Mouse (Mus musculus): Measurements from ENCODE around the gene Olfr223. TPM values are rescaled to one million over a fixed set of nuclear protein-coding genes. Genes with fewer than 3 reads are reported as not detected.
"Not testable (repeated sequence)": the region's sequence is repeated elsewhere in the genome, so short reads cannot be mapped to it uniquely, and the experiment has no call there.

Olfr223 gene
- polyA plus RNA-seq, 1 experiment: not detected

GRCm38 (mm10) chr11:59614120-59614519 lies 21.0 kb upstream of the Olfr223 start:
- no peak for TF ChIP-seq GATA1 (IDR thresholded peaks at IDR 0.05; ENCODE audit: low read length)

DNA sequence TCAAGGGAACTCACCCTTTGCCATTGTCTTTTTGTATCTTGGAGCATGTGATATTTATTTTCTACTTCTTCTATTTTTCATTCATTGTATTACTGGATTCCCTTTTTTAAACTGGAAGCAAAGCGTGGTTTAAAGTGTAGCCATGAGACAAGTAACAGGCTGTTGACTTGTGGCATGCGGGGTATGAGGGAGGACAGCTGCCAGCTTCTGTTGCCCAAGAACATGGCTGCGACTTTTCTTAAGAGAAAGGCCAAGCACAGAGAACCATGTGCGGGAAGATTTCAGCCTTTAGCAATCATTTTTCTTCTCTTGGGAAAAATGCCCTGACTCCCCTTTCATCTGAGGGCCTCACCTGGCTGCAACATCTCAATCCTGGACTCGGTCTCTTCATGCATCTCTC lies 18.6 kb upstream of the Olfr223 start:
- TF ChIP-seq GATA1 (IDR thresholded peaks at IDR 0.05; ENCODE audit: low read length): no peak

GRCm38 (mm10) chr11:59602287-59602686 lies 9.2 kb upstream of the Olfr223 start:
- no peak for TF ChIP-seq GATA1 (IDR thresholded peaks at IDR 0.05; ENCODE audit: low read length)

DNA sequence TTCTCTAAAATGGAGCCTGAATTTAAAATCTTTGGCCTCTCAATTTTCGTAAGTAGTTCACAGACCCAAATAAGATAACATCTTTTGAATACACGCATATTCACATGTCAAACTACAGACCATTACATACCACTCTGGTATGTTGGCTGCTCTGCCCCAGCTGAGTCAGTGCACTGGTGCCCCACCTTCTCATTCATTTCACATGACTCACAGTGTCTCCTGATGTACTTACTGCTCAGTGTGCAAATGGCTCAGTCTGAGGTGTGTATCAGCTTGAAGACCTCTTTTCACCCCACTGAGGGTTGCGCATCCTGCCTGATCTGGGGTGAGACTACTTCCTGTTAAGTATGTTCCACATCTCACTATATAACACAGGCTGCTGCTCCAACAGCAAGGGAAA lies 7.8 kb upstream of the Olfr223 start:
- TF ChIP-seq GATA1 (IDR thresholded peaks at IDR 0.05; ENCODE audit: low read length): no peak

DNA sequence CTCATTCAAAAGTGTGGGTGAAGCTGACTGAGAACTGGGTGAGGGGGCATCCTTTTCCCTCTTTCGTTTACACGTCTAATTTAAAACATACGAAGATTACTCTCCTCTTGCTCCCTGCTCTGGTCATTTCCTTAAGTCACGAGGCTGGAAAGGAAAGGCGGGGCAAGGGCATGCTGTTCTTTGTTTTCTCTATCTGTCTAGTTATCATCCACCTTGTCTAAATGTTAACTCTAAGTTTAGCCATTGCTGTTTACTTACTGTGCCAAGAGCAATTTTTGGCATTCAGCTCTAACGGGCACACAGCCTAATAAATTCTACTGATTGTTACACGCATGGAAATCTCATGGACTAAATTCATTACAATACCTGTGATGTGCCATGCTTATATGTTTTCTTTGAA lies 6.1 kb upstream of the Olfr223 start:
- no peak for TF ChIP-seq GATA1 (IDR thresholded peaks at IDR 0.05; ENCODE audit: low read length)

DNA sequence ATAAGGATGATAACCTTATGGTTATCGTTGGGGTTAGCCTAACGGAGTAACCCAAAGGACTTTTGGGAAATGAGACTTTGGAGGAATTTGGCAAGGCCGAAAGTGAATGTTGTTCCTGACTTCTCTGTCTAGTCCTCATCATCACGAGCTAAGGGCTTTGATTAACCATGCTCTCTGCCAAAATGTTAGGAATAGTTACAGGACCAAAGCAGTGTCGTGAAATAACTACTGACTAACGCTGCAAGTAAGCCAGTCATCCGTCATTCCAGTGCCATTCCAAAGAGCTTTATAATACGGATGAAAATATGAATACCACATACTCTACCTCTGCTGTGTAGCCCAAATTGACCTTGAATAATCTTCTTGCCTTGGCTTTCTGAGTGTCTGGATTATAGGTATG lies 3.9 kb upstream of the Olfr223 start:
- no peak for TF ChIP-seq GATA1 (IDR thresholded peaks at IDR 0.05; ENCODE audit: low read length)

DNA sequence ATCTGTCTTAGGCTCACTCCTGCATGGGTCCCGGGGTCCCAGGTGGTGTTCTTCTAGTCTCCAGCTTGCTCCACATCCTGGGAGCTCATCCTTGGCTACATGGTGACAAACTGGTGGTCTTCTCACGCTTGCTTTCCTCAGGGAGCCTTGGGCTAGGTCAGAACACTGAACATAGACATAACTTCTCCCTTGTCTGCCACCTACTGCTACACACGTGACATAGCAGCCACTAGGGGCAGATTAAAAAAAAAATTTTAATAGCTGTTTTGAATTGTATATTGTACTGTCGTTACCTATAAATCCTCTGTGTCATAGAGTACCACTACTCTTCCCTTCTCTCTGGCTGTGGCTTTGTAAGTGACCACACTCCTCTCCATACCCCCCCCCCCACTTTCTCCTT lies 3.0 kb upstream of the Olfr223 start:
- no peak for TF ChIP-seq GATA1 (IDR thresholded peaks at IDR 0.05; ENCODE audit: low read length)

DNA sequence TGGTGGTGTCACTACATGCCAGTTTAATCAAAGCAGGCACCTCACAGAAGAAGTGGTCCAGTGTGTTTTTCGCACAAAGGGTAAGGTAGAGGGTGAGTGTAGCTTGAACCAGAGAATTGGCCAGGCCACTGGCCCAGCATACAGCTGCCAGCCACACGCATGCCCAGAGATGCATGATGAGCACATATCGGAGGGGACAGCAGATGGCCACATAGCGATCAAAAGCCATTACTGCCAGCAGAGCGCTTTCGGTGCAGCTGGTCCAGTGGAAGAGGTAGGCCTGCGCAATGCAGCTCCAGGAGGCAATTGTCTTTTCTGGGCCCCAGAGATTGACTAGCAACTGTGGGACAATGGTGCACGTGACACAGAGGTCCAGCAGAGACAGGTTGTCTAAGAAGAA lies 3.6 kb downstream of the Olfr223 start:
- TF ChIP-seq GATA1 (IDR thresholded peaks at IDR 0.05; ENCODE audit: low read length): no peak

GRCm38 (mm10) chr11:59584539-59584938 lies 8.6 kb downstream of the Olfr223 start:
- no peak for TF ChIP-seq GATA1 (IDR thresholded peaks at IDR 0.05; ENCODE audit: low read length)

DNA sequence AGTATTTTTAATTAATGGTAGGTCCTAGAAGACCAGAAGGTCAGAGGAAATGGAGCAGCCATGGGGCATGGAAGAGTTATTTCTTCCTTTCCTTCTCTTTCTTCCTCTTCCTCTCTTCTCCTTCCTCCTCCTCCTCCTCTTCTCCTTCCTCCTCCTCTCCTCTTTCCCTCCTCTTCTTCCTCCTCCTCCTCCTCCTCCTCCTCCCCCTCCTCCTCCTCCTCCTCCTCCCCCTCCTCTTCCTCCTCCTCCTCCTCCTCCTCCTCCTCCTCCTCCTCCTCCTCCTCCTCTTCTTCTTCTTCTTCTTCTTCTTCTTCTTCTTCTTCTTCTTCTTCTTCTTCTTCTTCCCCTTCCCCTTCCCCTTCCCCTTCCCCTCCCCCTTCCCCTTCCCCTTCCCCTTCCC lies 17.0 kb downstream of the Olfr223 start, which contains the start of gene Olfr222:
Gene Olfr222 (minus strand): TSS at position 101 of the 400 bp plus-strand sequence.
- TF ChIP-seq GATA1 (IDR thresholded peaks at IDR 0.05; ENCODE audit: low read length): not testable (repeated sequence)

DNA sequence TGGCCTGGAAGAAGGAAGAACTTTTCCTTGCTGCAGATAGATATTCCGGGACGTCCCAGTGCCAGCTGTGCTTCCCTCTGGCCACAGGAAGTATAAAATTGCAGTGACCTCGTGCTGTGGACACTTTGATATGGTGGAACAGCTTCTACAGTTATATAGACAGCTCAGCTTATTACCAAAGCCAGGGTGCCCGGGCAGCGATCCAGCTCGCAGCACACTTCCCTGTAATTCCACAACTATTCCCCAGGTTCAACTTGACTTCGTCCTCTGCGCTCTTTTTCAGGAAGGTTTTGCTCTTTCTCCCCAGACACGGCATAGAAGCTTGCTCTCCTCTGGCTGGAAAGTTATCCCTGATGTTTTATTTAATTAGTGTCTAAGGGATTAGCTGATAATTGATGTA lies 17.4 kb downstream of the Olfr223 start:
- no peak for TF ChIP-seq GATA1 (IDR thresholded peaks at IDR 0.05; ENCODE audit: low read length)

GRCm38 (mm10) chr11:59569306-59569705 lies 23.8 kb downstream of the Olfr223 start:
- TF ChIP-seq GATA1 (IDR thresholded peaks at IDR 0.05; ENCODE audit: low read length): no peak

- no peak for TF ChIP-seq GATA1 (IDR thresholded peaks at IDR 0.05; ENCODE audit: low read length)
Observed at GRCm38 (mm10) chr11:59562837-59563236, 30.3 kb downstream of the Olfr223 start.

GRCm38 (mm10) chr11:59562336-59562735 lies 30.8 kb downstream of the Olfr223 start:
- TF ChIP-seq GATA1 (IDR thresholded peaks at IDR 0.05; ENCODE audit: low read length): no peak

- TF ChIP-seq GATA1 (IDR thresholded peaks at IDR 0.05; ENCODE audit: low read length): no peak
Observed at GRCm38 (mm10) chr11:59560906-59561305, 32.2 kb downstream of the Olfr223 start.

DNA sequence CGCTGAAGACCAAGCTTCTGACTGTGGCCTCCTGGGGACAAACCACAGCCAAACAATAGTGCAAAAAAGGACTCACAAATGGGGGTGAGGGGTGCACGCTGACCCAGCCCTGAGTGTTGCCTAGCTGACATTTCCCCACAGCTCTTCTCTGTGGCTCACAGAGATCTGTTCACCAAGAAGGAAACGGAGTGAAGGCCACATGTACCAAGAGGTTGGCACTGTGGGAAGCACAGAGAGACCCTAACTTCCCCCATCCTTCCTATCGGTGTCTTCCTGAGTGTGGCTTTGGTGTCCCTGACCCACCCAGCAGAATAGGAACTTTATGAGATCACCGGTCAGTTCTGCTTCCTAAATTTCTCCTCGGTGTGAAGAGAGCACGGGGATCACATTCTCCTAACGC lies 38.6 kb downstream of the Olfr223 start:
- TF ChIP-seq GATA1 (IDR thresholded peaks at IDR 0.05; ENCODE audit: low read length): no peak

GRCm38 (mm10) chr11:59554127-59554526 lies 39.0 kb downstream of the Olfr223 start:
- TF ChIP-seq GATA1 (IDR thresholded peaks at IDR 0.05; ENCODE audit: low read length): no peak

DNA sequence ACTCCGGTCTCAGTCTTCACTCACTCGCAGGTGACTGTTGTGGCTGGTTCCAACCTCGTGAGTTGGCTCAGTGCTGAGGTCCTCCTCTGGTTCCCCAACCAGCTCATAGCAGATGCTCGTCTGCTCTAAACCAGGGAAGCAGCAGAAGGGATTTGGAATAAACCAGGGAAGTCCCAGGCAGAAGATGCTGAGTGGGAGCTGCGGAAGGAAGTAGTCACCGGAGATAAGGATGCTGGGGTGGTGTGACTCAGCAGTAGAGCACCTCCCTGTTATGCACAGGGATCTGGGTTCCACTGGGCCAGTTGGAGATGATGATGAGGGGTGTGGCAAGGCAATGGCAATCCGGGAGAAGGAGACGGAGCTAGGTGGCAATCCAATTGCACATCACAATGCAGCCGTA lies 49.1 kb downstream of the Olfr223 start:
- no peak for TF ChIP-seq GATA1 (IDR thresholded peaks at IDR 0.05; ENCODE audit: low read length)

Measured in G1E-ER4 (cell line).